Comparison of ENCODE assay signal across 8 mouse cellular contexts in the genomic region with DNA sequence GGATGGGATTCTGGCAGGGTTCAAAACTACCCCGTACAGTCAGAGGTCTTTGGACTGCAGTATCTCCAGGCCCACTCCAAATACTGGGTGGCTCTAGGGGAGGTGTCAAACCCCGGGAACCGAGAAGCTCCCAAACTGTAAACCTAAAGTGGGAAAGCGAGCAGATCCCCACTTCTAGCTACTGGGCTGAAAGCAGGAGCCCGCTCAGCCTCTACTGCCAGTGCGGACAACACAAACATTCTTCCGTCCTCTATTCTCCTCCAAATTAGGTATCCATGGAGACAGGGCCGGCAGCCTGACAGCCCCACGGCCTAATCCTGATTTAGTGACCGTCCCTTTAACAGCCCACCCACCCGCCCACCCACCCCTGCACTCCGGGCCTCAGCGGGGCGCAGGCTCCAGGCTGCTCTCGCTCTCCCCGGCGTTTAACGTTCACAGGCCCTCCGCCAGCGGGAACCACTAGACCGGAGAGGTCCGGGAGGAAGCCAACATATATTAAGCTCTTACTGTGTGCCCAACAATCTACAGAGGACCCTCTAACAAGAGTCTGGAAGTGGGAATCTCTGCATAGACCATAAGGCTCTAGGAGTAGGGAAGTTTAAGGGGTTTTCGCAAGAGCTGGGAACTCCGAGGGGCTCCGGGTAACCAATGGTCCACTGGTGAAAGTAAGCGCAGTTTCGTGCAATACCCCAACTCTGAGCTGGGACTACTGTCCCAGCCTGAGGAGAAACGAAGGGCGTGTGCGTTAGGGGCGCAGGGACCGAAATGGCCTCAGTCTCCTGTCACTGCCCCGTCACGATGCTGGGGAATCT. TPM values are rescaled to one million over a fixed set of nuclear protein-coding genes. Genes with fewer than 3 reads are reported as not detected.
DNase-seq lines count a peak whose midpoint lies in the region; ATAC-seq lines count a peak whose summit lies in the region.
"Had no signal": no experiment of that assay in that cellular context is flagged by ENCODE, and none has a peak within 500 bp of the region (broad histone marks: within the 10 kb centered on the region; RNA-seq: fewer than 3 reads in every experiment).

No protein-coding gene starts in this region.

- peak overlapping the region; percentile 65 for H3K4me3 ChIP-seq in heart, embryonic 15.5 days
- H3K4me3 ChIP-seq in limb, embryonic 13.5 days, result peak overlapping the region; percentile 85

- ATAC-seq in heart, embryonic 15.5 days (replicated peaks; ENCODE audit: insufficient number of reproducible peaks, insufficient read depth, low FRiP score, low read depth), result no peak
- ATAC-seq in limb, embryonic 13.5 days (ENCODE audit: low FRiP score, low read depth), result no peak

- DNase-seq in ES-CJ7 (ENCODE audit: low read depth, low spot score) (peak; percentile 59), R1 (ENCODE audit: low read depth, low spot score) (peak; percentile 73)
- DNase-seq in retina, postnatal 1 day, result peak; percentile 66
- no peak for DNase-seq in layer of hippocampus, adult 8-10 months (ENCODE audit: low spot score in 2 of 2)
- DNase-seq in left cerebral cortex, adult 8-10 months (ENCODE audit: low spot score in 2 of 2), result no peak

- peaks cover 40% of the 10 kb centered on the region for H3K4me1 ChIP-seq in heart, embryonic 15.5 days (replicated peaks)
- peaks cover 55% of the 10 kb centered on the region for H3K4me1 ChIP-seq in limb, embryonic 13.5 days

- peaks cover 41% of the 10 kb centered on the region for H3K27me3 ChIP-seq in heart, embryonic 15.5 days
- no peaks in the 10 kb centered on the region for H3K27me3 ChIP-seq in limb, embryonic 13.5 days

- peak overlapping the region; percentile 70 for H3K9ac ChIP-seq in heart, embryonic 15.5 days
- H3K9ac ChIP-seq in limb, embryonic 13.5 days, result peak overlapping the region; percentile 88

- no peaks in the 10 kb centered on the region for H3K36me3 ChIP-seq in heart, embryonic 15.5 days
- peaks cover 8% of the 10 kb centered on the region; the same call in 1 of the 2 replicates for H3K36me3 ChIP-seq in limb, embryonic 13.5 days

- peak overlapping the region; percentile 91 for H3K4me2 ChIP-seq in heart, embryonic 15.5 days
- peak overlapping the region; percentile 86 for H3K4me2 ChIP-seq in limb, embryonic 13.5 days (replicated peaks)

- H3K9me3 ChIP-seq in heart, embryonic 15.5 days (replicated peaks), result no peaks in the 10 kb centered on the region
- H3K9me3 ChIP-seq in limb, embryonic 13.5 days, result no peaks in the 10 kb centered on the region

- peak overlapping the region; percentile 80 for H3K27ac ChIP-seq in heart, embryonic 15.5 days
- peak overlapping the region; percentile 75 for H3K27ac ChIP-seq in limb, embryonic 13.5 days

- 1% methylated on average over 34 of the region's 34 CpGs for WGBS in heart, embryonic 15.5 days
- 2% methylated on average over 34 of the region's 34 CpGs for WGBS in limb, embryonic 13.5 days

RNA-seq across cellular contexts. Expression of a gene that starts 1.2 kb away (rescaled TPM):
- polyA plus RNA-seq in heart, embryonic 15.5 days (2015; fragmentation: Nextera tagmentation; extraction: Ambion mirVana), result 0.03 and 0.10 TPM in 2 replicates
- 0.20 and 0.26 TPM in 2 replicates for polyA plus RNA-seq in limb, embryonic 13.5 days (2015; fragmentation: Nextera tagmentation; extraction: Ambion mirVana)
- total RNA-seq in layer of hippocampus, adult 8-10 months (2022), result 1 to 10 TPM; 1.3 to 2.4 (median 1.8) TPM
- 1 to 10 TPM; 1.5 to 1.8 (median 1.6) TPM for total RNA-seq in left cerebral cortex, adult 8-10 months (2022)
- total RNA-seq: common myeloid progenitor, adult 5-6 weeks had no signal

RNA-seq across cellular contexts. Expression of a gene that starts 30.0 kb away (rescaled TPM):
- polyA plus RNA-seq in heart, embryonic 15.5 days (2015; fragmentation: Nextera tagmentation; extraction: Ambion mirVana), result not detected in 2 replicates
- not detected in 2 replicates for polyA plus RNA-seq in limb, embryonic 13.5 days (2015; fragmentation: Nextera tagmentation; extraction: Ambion mirVana)
- total RNA-seq in layer of hippocampus, adult 8-10 months (2022), result not detected
- not detected for total RNA-seq in left cerebral cortex, adult 8-10 months (2022)
- total RNA-seq: common myeloid progenitor, adult 5-6 weeks had no signal

RNA-seq across cellular contexts. Expression of a gene that starts 38.3 kb away (rescaled TPM):
- not detected in 2 replicates for polyA plus RNA-seq in heart, embryonic 15.5 days (2015; fragmentation: Nextera tagmentation; extraction: Ambion mirVana)
- polyA plus RNA-seq in limb, embryonic 13.5 days (2015; fragmentation: Nextera tagmentation; extraction: Ambion mirVana), result not detected in 2 replicates
- total RNA-seq in layer of hippocampus, adult 8-10 months (2022), result under 1 TPM in 1 of 4 experiments, not detected in 3; 0.25 TPM
- under 1 TPM in 1 of 4 experiments, not detected in 3; 0.34 TPM for total RNA-seq in left cerebral cortex, adult 8-10 months (2022)
- total RNA-seq: common myeloid progenitor, adult 5-6 weeks had no signal

RNA-seq across cellular contexts. Expression of a gene that starts 51.1 kb away (rescaled TPM):
- 13.1 and 17.1 TPM in 2 replicates for polyA plus RNA-seq in heart, embryonic 15.5 days (2015; fragmentation: Nextera tagmentation; extraction: Ambion mirVana)
- polyA plus RNA-seq in limb, embryonic 13.5 days (2015; fragmentation: Nextera tagmentation; extraction: Ambion mirVana), result 9.6 TPM in 2 replicates
- total RNA-seq in layer of hippocampus, adult 8-10 months (2022), result 10 to 100 TPM; 14.1 to 16.5 (median 14.9) TPM
- 10 to 100 TPM; 18.9 to 25.1 (median 19.3) TPM for total RNA-seq in left cerebral cortex, adult 8-10 months (2022)

Comparison
In these comparisons a context has a peak if more than half of its experiments do, and no peak if none do; other contexts are left out.
1. DNase-seq: peak in ES-CJ7 (single experiment), R1 (single experiment) and retina, postnatal 1 day (single experiment); none in layer of hippocampus, adult 8-10 months (0 of 2) and left cerebral cortex, adult 8-10 months (0 of 2).